Mouse (Mus musculus): ENCODE data around the gene Gm773. TPM values are rescaled to one million over a fixed set of nuclear protein-coding genes. Genes with fewer than 3 reads are reported as not detected.
"Not testable (repeated sequence)": the region's sequence is repeated elsewhere in the genome, so short reads cannot be mapped to it uniquely, and the experiment has no call there.

The Gm773 gene
- not detected in 2 replicates for polyA plus RNA-seq (2015; fragmentation: Nextera tagmentation; extraction: Ambion mirVana)

- no peaks in the 10 kb centered on the region for H3K36me3 ChIP-seq (ENCODE audit: control insufficient read depth, insufficient read depth, low read length)
These were observed at the start of gene Gm773 for GRCm38 (mm10) chrX:56212771-56213170. Gene Gm773, minus strand, starts transcription at chrX:56212881.

GRCm38 (mm10) chrX:56186449-56186848, 26.2 kb downstream of the Gm773 start:
- H3K4me2 ChIP-seq (ENCODE audit: low read length); H3K9me3 ChIP-seq (replicated peaks; ENCODE audit: control insufficient read depth, low read length, poor library complexity, severe bottlenecking); H3K9ac ChIP-seq (ENCODE audit: low read depth, low read length); H3K4me1 ChIP-seq (ENCODE audit: control insufficient read depth, insufficient read depth, low read length); H3K36me3 ChIP-seq (ENCODE audit: control insufficient read depth, insufficient read depth, low read length); H3K27me3 ChIP-seq (ENCODE audit: control insufficient read depth, insufficient read depth, low read depth, low read length); ATAC-seq; H3K27ac ChIP-seq (ENCODE audit: low read length); H3K4me3 ChIP-seq (ENCODE audit: low read depth, low read length): not testable (repeated sequence)
- WGBS = no CpG with 5 or more reads among the region's 1 CpGs

More at GRCm38 (mm10) chrX:56212771-56213170, at the start of gene Gm773:
- WGBS = 90% methylated on average over 8 of the region's 8 CpGs
- ATAC-seq = no peak
- Histone ChIP-seq H3K4me3 (ENCODE audit: low read depth, low read length) (no peak within 1 kb of the TSS), H3K27me3 (ENCODE audit: control insufficient read depth, insufficient read depth, low read depth, low read length) (no peaks in the 10 kb centered on the region), H3K9me3 (replicated peaks; ENCODE audit: control insufficient read depth, low read length, poor library complexity, severe bottlenecking) (no peaks in the 10 kb centered on the region), H3K27ac (ENCODE audit: low read length) (no peak within 1 kb of the TSS), H3K4me2 (ENCODE audit: low read length) (no peak within 1 kb of the TSS), H3K4me1 (ENCODE audit: control insufficient read depth, insufficient read depth, low read length) (no peaks in the 10 kb centered on the region), H3K9ac (ENCODE audit: low read depth, low read length) (no peak within 1 kb of the TSS)

GRCm38 (mm10) chrX:56151396-56151795, 61.3 kb downstream of the Gm773 start:
- ATAC-seq = peak; percentile 97
- H3K4me2 ChIP-seq (ENCODE audit: low read length) = no peak overlapping the region
- WGBS = 95% methylated on average over 2 of the region's 2 CpGs

More at GRCm38 (mm10) chrX:56151396-56151795, 61.3 kb downstream of the Gm773 start:
- H3K36me3 ChIP-seq (ENCODE audit: control insufficient read depth, insufficient read depth, low read length) = no peaks in the 10 kb centered on the region
- H3K4me3 ChIP-seq (ENCODE audit: low read depth, low read length) = no peak overlapping the region
- no peaks in the 10 kb centered on the region for H3K9me3 ChIP-seq (replicated peaks; ENCODE audit: control insufficient read depth, low read length, poor library complexity, severe bottlenecking)
- no peaks in the 10 kb centered on the region for H3K27me3 ChIP-seq (ENCODE audit: control insufficient read depth, insufficient read depth, low read depth, low read length)
- H3K4me1 ChIP-seq (ENCODE audit: control insufficient read depth, insufficient read depth, low read length) = no peaks in the 10 kb centered on the region
- H3K9ac ChIP-seq (ENCODE audit: low read depth, low read length) = no peak overlapping the region
- H3K27ac ChIP-seq (ENCODE audit: low read length) = no peak overlapping the region

Other genes starting within 250 kb of the Gm773 start
- 0.83 and 1.0 TPM in 2 replicates for gene 3830403N18Rik, start 76.3 kb downstream of the Gm773 start, polyA plus RNA-seq (2015; fragmentation: Nextera tagmentation; extraction: Ambion mirVana)
- 6.1 and 7.2 TPM in 2 replicates for gene Zfp449, start 133.5 kb upstream of the Gm773 start, polyA plus RNA-seq (2015; fragmentation: Nextera tagmentation; extraction: Ambion mirVana)
- gene Smim10l2a, start 161.7 kb upstream of the Gm773 start, polyA plus RNA-seq (2015; fragmentation: Nextera tagmentation; extraction: Ambion mirVana) = 39.4 and 46.0 TPM in 2 replicates
- gene Gm2174, start 235.1 kb upstream of the Gm773 start, polyA plus RNA-seq (2015; fragmentation: Nextera tagmentation; extraction: Ambion mirVana) = not detected in 2 replicates
- 18.2 and 18.3 TPM in 2 replicates for gene Ints6l, start 242.0 kb upstream of the Gm773 start, polyA plus RNA-seq (2015; fragmentation: Nextera tagmentation; extraction: Ambion mirVana)

Data from midbrain, embryonic 16.5 days (tissue).